Mouse (Mus musculus) neural tube, embryonic 11.5 days (tissue): ENCODE data around the gene Tmem213. TPM values are rescaled to one million over a fixed set of nuclear protein-coding genes. Genes with fewer than 3 reads are reported as not detected.

Source experiments
- ATAC-seq: fragments of 200-750 bp; cut with Nextera tagmentation; 2 replicates; pipeline ENCODE4 v1.8.0; 2017; ENCODE audit warnings: moderate number of reproducible peaks, mild to moderate bottlenecking, moderate TSS enrichment, moderate library complexity; ENCODE audit not compliant: insufficient read depth, low FRiP score, low TSS enrichment
- DNase-seq: peaks from one replicate; pipeline ENCODE4 v3.0.0-alpha.2; 2015; ENCODE audit warnings: low spot score
- H3K27ac ChIP-seq: fragments of 300-500 bp; sonication (generic); 2 replicates; pipeline ENCODE4 v1.5.1; 2014; ENCODE audit warnings: low read depth, mild to moderate bottlenecking, low read length
- H3K27me3 ChIP-seq: fragments of 300-500 bp; sonication (generic); 2 replicates; pipeline ENCODE4 v1.6.1; 2014; ENCODE audit warnings: mild to moderate bottlenecking, low read length, mixed read lengths; ENCODE audit not compliant: control insufficient read depth, insufficient read depth
- H3K36me3 ChIP-seq: fragments of 300-500 bp; sonication (generic); 2 replicates; pipeline ENCODE4 v1.6.1; 2014; ENCODE audit warnings: mild to moderate bottlenecking, low read length, moderate library complexity, mixed read lengths; ENCODE audit not compliant: control insufficient read depth, insufficient read depth
- H3K4me1 ChIP-seq: fragments of 300-500 bp; sonication (generic); 2 replicates; pipeline ENCODE4 v1.6.1; 2014; ENCODE audit warnings: low read length, mixed read lengths; ENCODE audit not compliant: control insufficient read depth, insufficient read depth
- H3K4me2 ChIP-seq: fragments of 300-500 bp; sonication (generic); 2 replicates; pipeline ENCODE4 v1.6.1; 2014; ENCODE audit warnings: low read depth, mild to moderate bottlenecking, moderate library complexity
- H3K4me3 ChIP-seq: fragments of 300-500 bp; sonication (generic); 2 replicates; pipeline ENCODE4 v1.5.1; 2014; ENCODE audit warnings: low read depth, low read length
- H3K9ac ChIP-seq: fragments of 300-500 bp; sonication (generic); 2 replicates; pipeline ENCODE4 v1.6.1; 2014; ENCODE audit warnings: mild to moderate bottlenecking, low read length
- H3K9me3 ChIP-seq: fragments of 300-500 bp; sonication (generic); 2 replicates; pipeline ENCODE4 v1.6.1; 2016; ENCODE audit warnings: low read length; ENCODE audit not compliant: control insufficient read depth
- WGBS: fragments of 180-500 bp; shearing (Covaris S2); extraction: QIAGEN DNeasy Blood & Tissue Kit; methylation state at CpG from one replicate; pipeline ENCODE4 v1.1.7; 2014; 5-methylcytosine and 5-hydroxymethylcytosine counted together
- polyA plus RNA-seq: library from polyadenylated mRNA; unstranded; fragments of >200 nt; fragmentation: Nextera tagmentation; extraction: Ambion mirVana; gene quantifications from 2 replicates; pipeline ENCODE4 v1.2.1, GENCODE M21; 2014

The Tmem213 gene
- polyA plus RNA-seq, 1 experiment from 2014 or later, result not detected

DNA sequence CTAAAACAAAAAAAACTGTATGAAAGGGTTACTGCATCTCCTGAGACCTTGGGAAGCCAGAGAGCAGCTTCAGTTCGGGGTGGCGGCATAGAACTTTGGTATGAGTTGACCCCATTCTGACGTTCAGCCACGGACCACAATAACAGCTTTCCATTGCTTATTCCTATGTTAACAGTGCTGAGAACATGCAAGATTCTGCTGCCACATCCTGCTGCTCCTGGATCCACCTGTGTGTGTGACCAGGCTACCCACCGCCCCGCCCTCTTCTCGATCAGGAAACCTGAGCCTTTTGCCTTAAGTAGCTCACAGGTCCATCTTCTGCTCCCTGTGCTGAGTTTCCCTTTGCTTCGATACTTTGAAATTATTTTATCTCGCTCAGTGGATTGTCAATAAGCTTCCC is 3.1 kb upstream of the Tmem213 start:
- no peaks in the 10 kb centered on the region for H3K27me3 ChIP-seq
- no peak overlapping the region for H3K9ac ChIP-seq
- H3K27ac ChIP-seq, result no peak overlapping the region
- H3K4me1 ChIP-seq, result no peaks in the 10 kb centered on the region
- H3K4me2 ChIP-seq, result no peak overlapping the region
- 89% methylated on average over 9 of the region's 9 CpGs for WGBS
- no peaks in the 10 kb centered on the region for H3K36me3 ChIP-seq
- ATAC-seq (no peak), DNase-seq (no peak)
- no peaks in the 10 kb centered on the region for H3K9me3 ChIP-seq
- no peak overlapping the region for H3K4me3 ChIP-seq

DNA sequence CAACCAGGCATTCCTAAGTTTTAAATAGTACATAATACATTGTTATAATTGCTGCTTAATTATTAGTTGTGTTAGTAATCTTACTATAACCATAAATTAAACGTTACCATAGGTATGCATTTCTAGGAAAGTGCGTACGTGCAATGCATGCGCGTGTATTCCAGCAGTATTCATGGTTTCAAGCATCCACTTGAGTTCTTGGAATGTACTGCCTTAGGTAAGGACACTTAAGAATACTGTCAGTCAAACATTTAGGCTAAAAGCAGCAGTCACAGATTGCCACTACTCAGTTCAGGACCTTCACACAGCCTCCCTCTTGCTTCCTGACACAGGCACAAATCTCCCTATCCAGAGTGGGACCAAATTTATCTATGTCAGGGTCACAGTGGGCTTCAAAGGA is 606 bp upstream of the Tmem213 start:
- 95% methylated on average over 5 of the region's 5 CpGs for WGBS

DNA sequence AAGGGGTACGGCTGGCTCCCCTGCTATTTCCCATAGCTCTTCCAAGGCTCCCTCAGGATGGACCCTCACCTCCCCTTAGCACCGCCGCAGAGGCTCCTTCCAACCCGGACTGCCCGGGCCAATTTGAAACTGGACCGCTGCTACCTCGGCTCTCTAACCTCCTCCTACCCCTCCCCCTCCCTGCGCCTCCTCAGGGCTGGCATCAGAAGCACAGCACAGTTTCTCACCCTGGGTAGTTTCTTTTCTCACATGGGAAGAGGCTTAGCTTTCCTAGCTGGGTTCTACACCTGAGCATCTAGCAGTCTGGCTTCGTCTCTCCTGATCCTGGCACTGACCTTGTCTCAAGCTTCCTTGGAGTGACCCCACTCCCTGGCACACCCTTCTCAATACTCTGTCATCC is 816 bp downstream of the Tmem213 start:
- Histone ChIP-seq H3K27ac (no peak overlapping the region), H3K9me3 (no peaks in the 10 kb centered on the region), H3K4me1 (no peaks in the 10 kb centered on the region), H3K36me3 (no peaks in the 10 kb centered on the region), H3K4me2 (no peak overlapping the region), H3K4me3 (no peak overlapping the region), H3K27me3 (no peaks in the 10 kb centered on the region), H3K9ac (no peak overlapping the region)
- 19% methylated on average over 9 of the region's 9 CpGs for WGBS
- DNase-seq (no peak), ATAC-seq (no peak)

More for the DNA sequence above, 606 bp upstream of the Tmem213 start:
- Histone ChIP-seq H3K9ac (no peak overlapping the region), H3K9me3 (no peaks in the 10 kb centered on the region), H3K36me3 (no peaks in the 10 kb centered on the region), H3K27ac (no peak overlapping the region), H3K4me2 (no peak overlapping the region), H3K4me1 (no peaks in the 10 kb centered on the region), H3K27me3 (no peaks in the 10 kb centered on the region), H3K4me3 (no peak overlapping the region)
- DNase-seq, result no peak
- ATAC-seq, result no peak

DNA sequence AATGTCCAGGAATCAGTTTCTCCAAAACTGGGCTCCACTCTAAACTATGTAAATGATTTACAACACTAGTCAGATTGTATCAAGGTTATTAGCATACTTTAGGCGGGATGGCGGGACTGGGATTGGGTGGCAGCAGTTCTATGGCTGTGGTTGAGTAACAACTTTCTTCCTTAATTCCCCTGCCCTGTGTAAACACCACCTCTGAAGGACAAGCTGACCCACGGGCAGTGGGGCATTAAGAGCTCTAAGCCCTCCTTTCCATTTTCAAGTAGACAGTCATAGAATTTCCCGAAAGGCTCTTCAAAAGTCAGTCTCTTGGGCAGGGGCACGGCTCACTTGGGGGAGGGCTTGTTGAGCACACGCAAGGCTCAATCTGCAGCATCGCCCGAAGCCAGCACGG is 1.8 kb downstream of the Tmem213 start:
- DNase-seq, result no peak
- Histone ChIP-seq H3K4me3 (no peak overlapping the region), H3K4me2 (no peak overlapping the region), H3K36me3 (no peaks in the 10 kb centered on the region), H3K9me3 (no peaks in the 10 kb centered on the region), H3K4me1 (no peaks in the 10 kb centered on the region), H3K27me3 (no peaks in the 10 kb centered on the region), H3K27ac (no peak overlapping the region), H3K9ac (no peak overlapping the region)
- no peak for ATAC-seq
- WGBS, result 79% methylated on average over 9 of the region's 9 CpGs

DNA sequence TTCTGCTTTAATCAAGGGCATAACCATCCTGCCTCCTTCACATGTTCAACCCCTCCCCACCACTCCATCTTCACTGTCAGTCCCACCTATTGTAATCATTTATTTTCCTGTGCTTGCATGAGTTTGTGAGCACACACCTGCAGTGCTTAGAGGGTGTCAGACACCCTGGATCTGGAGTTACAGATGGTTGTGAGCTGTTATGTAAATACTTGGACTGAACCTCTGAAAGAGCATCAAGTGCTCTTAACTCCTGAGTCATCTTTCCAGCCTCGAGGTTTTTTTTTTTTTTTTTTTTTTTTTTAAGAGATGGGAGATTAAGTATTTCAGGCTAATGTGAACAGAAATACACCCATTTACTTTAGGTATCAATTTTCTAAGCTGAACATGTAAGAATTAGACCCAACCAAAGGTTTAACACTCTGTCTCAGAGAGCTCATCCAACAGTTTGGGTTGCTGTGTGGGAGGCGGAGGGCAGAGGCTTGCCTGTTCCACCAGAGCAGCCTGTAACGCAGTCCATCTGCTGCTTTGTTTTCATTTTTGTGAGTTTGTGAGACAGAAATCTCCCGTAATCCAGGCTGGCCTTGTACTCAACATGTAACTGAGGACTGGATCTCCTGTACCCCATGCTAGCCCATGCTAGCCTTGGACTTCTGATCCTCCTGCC is 7.2 kb downstream of the Tmem213 start:
- no peak for ATAC-seq
- 78% methylated on average over 4 of the region's 4 CpGs for WGBS
- no peaks in the 10 kb centered on the region for H3K9me3 ChIP-seq
- H3K36me3 ChIP-seq, result no peaks in the 10 kb centered on the region
- H3K4me3 ChIP-seq, result no peak overlapping the region
- no peak for DNase-seq
- H3K4me2 ChIP-seq, result no peak overlapping the region
- H3K4me1 ChIP-seq, result no peaks in the 10 kb centered on the region
- no peak overlapping the region for H3K9ac ChIP-seq
- H3K27me3 ChIP-seq, result no peaks in the 10 kb centered on the region
- H3K27ac ChIP-seq, result no peak overlapping the region

DNA sequence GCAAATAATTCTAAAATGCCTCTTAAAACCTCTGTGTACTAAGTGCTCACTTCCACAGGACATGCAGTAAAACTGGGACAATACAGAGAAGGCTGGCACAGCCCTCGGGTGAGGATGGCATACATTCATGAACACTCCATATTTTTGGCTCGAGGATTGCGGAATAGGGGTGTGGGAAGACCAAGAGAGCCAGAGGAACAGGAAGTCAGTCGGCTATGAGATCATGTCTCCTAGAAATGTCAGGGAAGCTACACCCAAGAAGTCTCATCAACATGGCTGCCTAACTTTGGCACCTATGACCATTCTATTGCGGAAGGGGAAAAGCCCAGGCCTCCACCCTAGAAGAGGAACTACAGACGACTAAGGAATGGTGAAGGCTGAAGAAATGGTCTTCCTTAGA is 9.3 kb downstream of the Tmem213 start:
- DNase-seq (no peak), ATAC-seq (no peak)
- H3K27ac ChIP-seq, result no peak overlapping the region
- H3K36me3 ChIP-seq, result no peaks in the 10 kb centered on the region
- H3K4me1 ChIP-seq, result no peaks in the 10 kb centered on the region
- no peak overlapping the region for H3K9ac ChIP-seq
- H3K4me3 ChIP-seq, result no peak overlapping the region
- H3K4me2 ChIP-seq, result no peak overlapping the region
- 93% methylated on average over 6 of the region's 6 CpGs for WGBS
- no peaks in the 10 kb centered on the region for H3K27me3 ChIP-seq
- no peaks in the 10 kb centered on the region for H3K9me3 ChIP-seq

DNA sequence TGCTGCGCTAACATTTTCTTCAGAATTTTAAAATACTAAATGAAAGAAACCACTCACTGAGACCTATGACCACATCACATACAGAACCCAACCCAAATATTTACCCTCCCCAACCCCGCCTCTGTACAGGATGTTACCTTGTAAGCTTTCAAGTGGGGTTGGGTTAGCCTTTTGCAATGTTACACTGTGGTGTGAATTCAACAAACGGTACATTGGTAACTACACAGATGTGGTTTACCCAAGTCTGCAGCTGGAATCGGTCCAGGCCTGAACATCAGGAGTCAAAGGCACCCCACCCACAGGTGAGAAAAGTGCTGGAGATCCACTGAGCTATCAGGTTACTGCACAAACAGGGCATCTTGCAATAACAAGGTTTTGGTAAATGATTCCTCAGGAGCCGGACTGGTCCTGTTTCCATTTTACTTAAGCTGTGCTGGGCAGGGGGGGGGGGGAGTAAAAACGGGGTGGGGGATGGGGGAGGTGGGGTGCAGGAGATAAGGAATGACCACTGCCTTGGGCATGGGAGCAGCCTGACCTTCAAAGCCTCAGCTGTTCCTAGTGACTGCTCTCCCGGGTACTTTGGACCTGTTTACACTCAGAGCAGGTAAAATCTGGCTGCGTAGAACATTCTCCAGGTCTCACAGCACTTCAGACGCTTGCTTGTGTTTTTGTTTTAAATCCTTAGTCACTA is 11.8 kb downstream of the Tmem213 start:
- 70% methylated on average over 9 of the region's 9 CpGs for WGBS
- Histone ChIP-seq H3K4me1 (no peaks in the 10 kb centered on the region), H3K9ac (no peak overlapping the region), H3K36me3 (no peaks in the 10 kb centered on the region), H3K9me3 (no peaks in the 10 kb centered on the region), H3K4me3 (no peak overlapping the region), H3K27me3 (no peaks in the 10 kb centered on the region), H3K27ac (no peak overlapping the region), H3K4me2 (no peak overlapping the region)
- ATAC-seq, result no peak
- DNase-seq, result no peak

DNA sequence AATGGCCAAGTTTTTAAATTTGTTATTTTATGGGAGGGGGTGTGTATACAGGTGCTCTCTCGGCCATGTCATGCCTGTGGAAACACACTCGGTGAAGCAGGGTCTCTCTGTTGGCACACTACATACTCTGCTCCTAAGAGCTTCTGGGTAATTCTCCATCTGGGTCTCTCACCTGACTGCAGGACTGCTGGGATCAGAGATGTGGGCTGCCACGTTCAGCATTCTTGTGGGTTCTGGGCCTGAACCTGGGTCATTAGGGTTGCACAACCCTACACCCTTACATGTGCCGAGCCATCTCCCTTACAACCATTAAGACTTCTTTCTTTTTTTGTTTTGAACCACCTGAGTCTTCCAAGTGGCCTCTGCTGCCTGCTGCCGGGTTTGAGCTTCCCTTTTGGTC is 12.8 kb downstream of the Tmem213 start:
- ATAC-seq (no peak), DNase-seq (no peak)
- Histone ChIP-seq H3K4me1 (no peaks in the 10 kb centered on the region), H3K36me3 (peaks cover 4% of the 10 kb centered on the region), H3K4me2 (no peak overlapping the region), H3K9me3 (no peaks in the 10 kb centered on the region), H3K4me3 (no peak overlapping the region), H3K27ac (no peak overlapping the region), H3K27me3 (no peaks in the 10 kb centered on the region), H3K9ac (no peak overlapping the region)
- 86% methylated on average over 5 of the region's 5 CpGs for WGBS

DNA sequence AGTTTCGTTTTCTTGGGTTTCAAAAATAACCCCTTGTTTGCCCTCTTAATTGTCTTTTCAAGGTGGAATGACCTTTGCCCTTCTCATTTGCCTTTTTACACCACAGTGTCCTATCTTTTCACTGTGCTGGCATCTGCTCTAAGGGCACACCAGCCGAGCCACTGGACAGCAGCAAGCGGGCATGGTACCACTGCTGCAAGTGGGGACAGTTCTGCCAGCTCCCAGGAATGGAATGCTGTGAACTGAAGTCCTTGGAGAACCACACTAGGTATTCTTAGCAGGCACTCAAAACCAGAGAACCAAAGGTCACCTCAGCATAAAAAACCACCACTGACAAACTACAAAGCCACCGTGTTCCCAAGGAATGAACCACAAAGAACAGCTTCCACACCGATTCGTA is 13.7 kb downstream of the Tmem213 start:
- Histone ChIP-seq H3K27me3 (no peaks in the 10 kb centered on the region), H3K9ac (no peak overlapping the region), H3K4me3 (no peak overlapping the region), H3K9me3 (no peaks in the 10 kb centered on the region), H3K4me2 (no peak overlapping the region), H3K27ac (no peak overlapping the region), H3K36me3 (peaks cover 6% of the 10 kb centered on the region), H3K4me1 (no peaks in the 10 kb centered on the region)
- DNase-seq (no peak), ATAC-seq (no peak)
- 78% methylated on average over 6 of the region's 6 CpGs for WGBS
